Mouse (Mus musculus) heart, postnatal 14 days (tissue): Measurements from ENCODE around the gene Naa10. TPM values are rescaled to one million over a fixed set of nuclear protein-coding genes. Genes with fewer than 3 reads are reported as not detected.

Source experiments
- DNase-seq, 2 experiments: peaks; one replicate each; pipeline ENCODE4 v3.0.0; 2021 to 2022
- intact Hi-C: fragments of 180-260 bp; cut with DNase I; formaldehyde crosslinking; loops from one replicate; pipeline ENCODE4 v1.15.1; 2025
- total RNA-seq, 2 experiments: library from RNA; stranded (reverse); gene quantifications; 2 replicates each; pipeline ENCODE4 v1.2.3; 2021

Naa10 gene
- total RNA-seq, 2 experiments from 2014 or later = 54.3 to 59.5 TPM

GRCm38 (mm10) chrX:73867852-73868251 lies 53.9 kb downstream of the Naa10 start:
- no peak for DNase-seq
- intact Hi-C loops = no loop called here

GRCm38 (mm10) chrX:73867256-73867655 lies 54.5 kb downstream of the Naa10 start:
- intact Hi-C loops = no loop called here
- DNase-seq = no peak

Other genes with a start within 250 kb of the Naa10 start
- gene Slc6a8, start 248.8 kb downstream of the Naa10 start, total RNA-seq = 100 to 1,000 TPM; 109 to 112 TPM
- gene Bcap31, start 205.8 kb downstream of the Naa10 start, total RNA-seq = 10 to 100 TPM; 75.8 to 89.6 TPM
- gene Abcd1, start 205.3 kb downstream of the Naa10 start, total RNA-seq = 10 to 100 TPM; 27.8 TPM
- gene Plxnb3, start 164.9 kb downstream of the Naa10 start, total RNA-seq = 1 to 10 TPM; 1.0 to 1.2 TPM
- gene Srpk3, start 147.5 kb downstream of the Naa10 start, total RNA-seq = 10 to 100 TPM; 23.9 to 29.3 TPM
- gene Idh3g, start 135.0 kb downstream of the Naa10 start, total RNA-seq = 100 to 1,000 TPM; 582 to 586 TPM
- 10 to 100 TPM; 82.1 to 83.9 TPM for gene Ssr4, start 134.9 kb downstream of the Naa10 start, total RNA-seq
- 1 to 10 TPM; 2.0 to 2.1 TPM for gene Pdzd4, start 97.0 kb downstream of the Naa10 start, total RNA-seq
- not detected for gene Avpr2, start 29.8 kb downstream of the Naa10 start, total RNA-seq
- gene L1cam, start 25.8 kb downstream of the Naa10 start, total RNA-seq = 1 to 10 TPM; 2.0 to 2.1 TPM
- 1 to 10 TPM; 2.0 to 4.0 TPM for gene Arhgap4, start 74 bp downstream of the Naa10 start, total RNA-seq
- gene Renbp, start 8.9 kb upstream of the Naa10 start, total RNA-seq = 10 to 100 TPM in 1 of 2 experiments, 1 to 10 TPM in 1; 8.2 to 10.1 TPM
- gene Hcfc1, start 44.4 kb upstream of the Naa10 start, total RNA-seq = 10 to 100 TPM; 46.5 to 49.8 TPM
- 10 to 100 TPM; 54.5 to 55.6 TPM for gene Irak1, start 102.0 kb upstream of the Naa10 start, total RNA-seq
- not detected for gene Opn1mw, start 205.5 kb upstream of the Naa10 start, total RNA-seq
- gene Mecp2, start 213.4 kb upstream of the Naa10 start, total RNA-seq = 10 to 100 TPM; 28.4 to 34.6 TPM
- gene Tex28, start 245.9 kb upstream of the Naa10 start, total RNA-seq = not detected